Mouse (Mus musculus) hindbrain, embryonic 10.5 days (tissue): ENCODE measurements around the gene Thra. TPM values are rescaled to one million over a fixed set of nuclear protein-coding genes. Genes with fewer than 3 reads are reported as not detected.
A peak's percentile ranks its signal among the peaks of the same experiment; 100 is the strongest.

ENCODE experiments used
- DNase-seq: peaks from one replicate; pipeline ENCODE4 v3.0.0-alpha.2; 2017; ENCODE audit warnings: low spot score
- H3K27ac ChIP-seq: fragments of 300-500 bp; sonication (generic); 2 replicates; pipeline ENCODE4 v1.5.1; 2016; ENCODE audit warnings: mild to moderate bottlenecking, moderate library complexity
- H3K27me3 ChIP-seq: fragments of 300-500 bp; sonication (generic); 2 replicates; pipeline ENCODE4 v1.6.1; 2016; ENCODE audit warnings: mild to moderate bottlenecking; ENCODE audit not compliant: poor library complexity, insufficient read depth, severe bottlenecking
- H3K36me3 ChIP-seq: fragments of 300-500 bp; sonication (generic); 2 replicates; pipeline ENCODE4 v1.6.1; 2016; ENCODE audit warnings: mild to moderate bottlenecking, moderate library complexity
- H3K4me1 ChIP-seq: fragments of 300-500 bp; sonication (generic); replicated peaks from 2 replicates; pipeline ENCODE4 v1.6.1; 2016; ENCODE audit warnings: mild to moderate bottlenecking
- H3K4me3 ChIP-seq: fragments of 300-500 bp; sonication (generic); 2 replicates; pipeline ENCODE4 v1.5.1; 2016; ENCODE audit warnings: mild to moderate bottlenecking, moderate library complexity
- H3K9me3 ChIP-seq: fragments of 300-500 bp; sonication (generic); 2 replicates; pipeline ENCODE4 v1.6.1; 2016; ENCODE audit warnings: mild to moderate bottlenecking, moderate library complexity
- WGBS: fragments of 180-500 bp; shearing (Covaris S2); methylation state at CpG from one replicate; pipeline ENCODE4 v1.1.7; 2016; 5-methylcytosine and 5-hydroxymethylcytosine counted together
- polyA plus RNA-seq: library from polyadenylated mRNA; unstranded; fragments of >200 nt; fragmentation: Nextera tagmentation; extraction: Ambion mirVana; gene quantifications from 2 replicates; pipeline ENCODE4 v1.2.1, GENCODE M21; 2016

The Thra gene
- polyA plus RNA-seq, 1 experiment from 2014 or later, result 22.2 TPM

- H3K27me3 ChIP-seq, result no peaks in the 10 kb centered on the region
- no peak overlapping the region for H3K4me3 ChIP-seq
- H3K9me3 ChIP-seq, result no peaks in the 10 kb centered on the region
- H3K27ac ChIP-seq, result no peak overlapping the region
- DNase-seq, result no peak
- H3K4me1 ChIP-seq, result peaks cover 51% of the 10 kb centered on the region
- H3K36me3 ChIP-seq, result peaks cover 80% of the 10 kb centered on the region
Measured at GRCm38 (mm10) chr11:98764746-98765145, 24.3 kb downstream of the Thra start.

- peaks cover 82% of the 10 kb centered on the region for H3K36me3 ChIP-seq
- no peak for DNase-seq
- no peak overlapping the region; the same call in 1 of the 2 replicates for H3K4me3 ChIP-seq
- peaks cover 51% of the 10 kb centered on the region for H3K4me1 ChIP-seq
- WGBS, result 48% methylated on average over 8 of the region's 9 CpGs
- peak overlapping the region; percentile 84 for H3K27ac ChIP-seq
- no peaks in the 10 kb centered on the region for H3K27me3 ChIP-seq
- no peaks in the 10 kb centered on the region for H3K9me3 ChIP-seq
Measured at GRCm38 (mm10) chr11:98765421-98766309, 25.2 kb downstream of the Thra start.

- H3K27me3 ChIP-seq, result no peaks in the 10 kb centered on the region
- no peaks in the 10 kb centered on the region for H3K9me3 ChIP-seq
- H3K36me3 ChIP-seq, result peaks cover 77% of the 10 kb centered on the region
- no peak for DNase-seq
- 0 out of 2 replicates have a peak overlapping the region, but pooled peaks have one; percentile 43 for H3K4me3 ChIP-seq
- peaks cover 51% of the 10 kb centered on the region for H3K4me1 ChIP-seq
- peak overlapping the region; percentile 84 for H3K27ac ChIP-seq
- WGBS, result 50% methylated on average over 2 of the region's 2 CpGs
Measured at GRCm38 (mm10) chr11:98766346-98766745, 25.9 kb downstream of the Thra start.

GRCm38 (mm10) chr11:98766816-98767215 lies 26.4 kb downstream of the Thra start:
- peak overlapping the region; percentile 43; the same call in 1 of the 2 replicates for H3K4me3 ChIP-seq
- H3K27ac ChIP-seq, result peak overlapping the region; percentile 84
- peaks cover 53% of the 10 kb centered on the region for H3K4me1 ChIP-seq
- 63% methylated on average over 5 of the region's 5 CpGs for WGBS
- no peak for DNase-seq
- H3K27me3 ChIP-seq, result no peaks in the 10 kb centered on the region
- no peaks in the 10 kb centered on the region for H3K9me3 ChIP-seq
- peaks cover 77% of the 10 kb centered on the region for H3K36me3 ChIP-seq

- no peaks in the 10 kb centered on the region for H3K9me3 ChIP-seq
- H3K4me3 ChIP-seq, result peak overlapping the region; percentile 43
- H3K4me1 ChIP-seq, result peaks cover 57% of the 10 kb centered on the region
- H3K27ac ChIP-seq, result peak overlapping the region; percentile 84
- peak; percentile 46 for DNase-seq
- 19% methylated on average over 9 of the region's 9 CpGs for WGBS
- no peaks in the 10 kb centered on the region for H3K27me3 ChIP-seq
- peaks cover 73% of the 10 kb centered on the region for H3K36me3 ChIP-seq
Measured at GRCm38 (mm10) chr11:98767276-98767675, 26.8 kb downstream of the Thra start.

GRCm38 (mm10) chr11:98767713-98768112 lies 27.3 kb downstream of the Thra start:
- Histone ChIP-seq H3K4me1 (peaks cover 60% of the 10 kb centered on the region), H3K36me3 (peaks cover 69% of the 10 kb centered on the region), H3K9me3 (no peaks in the 10 kb centered on the region), H3K27ac (peak overlapping the region; percentile 84), H3K4me3 (peak overlapping the region; percentile 43), H3K27me3 (no peaks in the 10 kb centered on the region)
- 22% methylated on average over 4 of the region's 4 CpGs for WGBS
- no peak for DNase-seq

GRCm38 (mm10) chr11:98768127-98769006 lies 27.9 kb downstream of the Thra start:
- H3K9me3 ChIP-seq, result no peaks in the 10 kb centered on the region
- 27% methylated on average over 39 of the region's 39 CpGs for WGBS
- no peak for DNase-seq
- H3K4me1 ChIP-seq, result peaks cover 67% of the 10 kb centered on the region
- no peaks in the 10 kb centered on the region for H3K27me3 ChIP-seq
- H3K27ac ChIP-seq, result peak overlapping the region; percentile 84
- peaks cover 63% of the 10 kb centered on the region for H3K36me3 ChIP-seq
- H3K4me3 ChIP-seq, result peak overlapping the region; percentile 43

- H3K4me3 ChIP-seq, result no peak overlapping the region
- H3K27me3 ChIP-seq, result 0 out of 2 replicates have a peak, but pooled peaks cover under 1% of the 10 kb centered on the region
- H3K27ac ChIP-seq, result 0 out of 2 replicates have a peak overlapping the region, but pooled peaks have one; percentile 84
- H3K9me3 ChIP-seq, result no peaks in the 10 kb centered on the region
- H3K4me1 ChIP-seq, result peaks cover 72% of the 10 kb centered on the region
- WGBS, result 90% methylated on average over 25 of the region's 25 CpGs
- no peak for DNase-seq
- H3K36me3 ChIP-seq, result peaks cover 53% of the 10 kb centered on the region
Measured at GRCm38 (mm10) chr11:98769007-98769954, 28.8 kb downstream of the Thra start.

GRCm38 (mm10) chr11:98770096-98770975 lies 29.9 kb downstream of the Thra start:
- peaks cover 7% of the 10 kb centered on the region; the same call in 1 of the 2 replicates for H3K27me3 ChIP-seq
- no peak overlapping the region for H3K27ac ChIP-seq
- peaks cover 76% of the 10 kb centered on the region for H3K4me1 ChIP-seq
- WGBS, result 94% methylated on average over 26 of the region's 26 CpGs
- DNase-seq, result no peak
- no peaks in the 10 kb centered on the region for H3K9me3 ChIP-seq
- peaks cover 43% of the 10 kb centered on the region for H3K36me3 ChIP-seq
- no peak overlapping the region for H3K4me3 ChIP-seq

- H3K4me1 ChIP-seq, result peaks cover 76% of the 10 kb centered on the region
- no peak overlapping the region for H3K27ac ChIP-seq
- H3K9me3 ChIP-seq, result no peaks in the 10 kb centered on the region
- no peak overlapping the region for H3K4me3 ChIP-seq
- whole genome bisulfite sequencing, result 94% methylated on average over 18 of the region's 18 CpGs
- no peak for DNase-seq
- peaks cover 7% of the 10 kb centered on the region; the same call in 1 of the 2 replicates for H3K27me3 ChIP-seq
- peaks cover 35% of the 10 kb centered on the region for H3K36me3 ChIP-seq
Measured at GRCm38 (mm10) chr11:98771131-98771530, 30.7 kb downstream of the Thra start.

- WGBS, result 94% methylated on average over 11 of the region's 11 CpGs
- H3K4me1 ChIP-seq, result peaks cover 76% of the 10 kb centered on the region
Measured at GRCm38 (mm10) chr11:98771844-98772525, 31.5 kb downstream of the Thra start.

More at GRCm38 (mm10) chr11:98771844-98772525, 31.5 kb downstream of the Thra start:
- Histone ChIP-seq H3K4me3 (no peak overlapping the region), H3K9me3 (no peaks in the 10 kb centered on the region), H3K27me3 (peaks cover 7% of the 10 kb centered on the region; the same call in 1 of the 2 replicates), H3K36me3 (peaks cover 29% of the 10 kb centered on the region), H3K27ac (no peak overlapping the region)
- DNase-seq, result no peak
